Mouse (Mus musculus): ENCODE results near the gene Zfp459. TPM values are rescaled to one million over a fixed set of nuclear protein-coding genes. Genes with fewer than 3 reads are reported as not detected.
"Not testable (repeated sequence)": the region's sequence is repeated elsewhere in the genome, so short reads cannot be mapped to it uniquely, and the experiment has no call there.

Gene Zfp459
- 1.3 and 1.5 TPM in 2 replicates for polyA plus RNA-seq (2015; fragmentation: Nextera tagmentation; extraction: Ambion mirVana)

GRCm38 (mm10) chr13:67421207-67421857, at the start of gene Zfp459:
Gene Zfp459 (minus strand): TSS chr13:67421418.
- WGBS: 1% methylated on average over 22 of the region's 22 CpGs
- H3K4me3 ChIP-seq: peak within 1 kb of the TSS; percentile 57
- H3K9ac ChIP-seq: peak within 1 kb of the TSS; percentile 56
- H3K4me1 ChIP-seq: peaks cover 4% of the 10 kb centered on the region; the same call in 1 of the 2 replicates
- peak within 1 kb of the TSS; percentile 81 for H3K4me2 ChIP-seq
- H3K36me3 ChIP-seq: no peaks in the 10 kb centered on the region
- no peaks in the 10 kb centered on the region for H3K27me3 ChIP-seq
- no peaks in the 10 kb centered on the region for H3K9me3 ChIP-seq
- no peak for ATAC-seq (ENCODE audit: insufficient number of reproducible peaks, low FRiP score, low TSS enrichment, low read depth)
- 0 out of 2 replicates have a peak within 1 kb of the TSS, but pooled peaks have one; percentile 17 for H3K27ac ChIP-seq

- no peak for ATAC-seq (ENCODE audit: insufficient number of reproducible peaks, low FRiP score, low TSS enrichment, low read depth)
- Histone ChIP-seq H3K27ac (no peak overlapping the region), H3K36me3 (peaks cover 34% of the 10 kb centered on the region), H3K27me3 (no peaks in the 10 kb centered on the region), H3K9ac (no peak overlapping the region), H3K4me2 (no peak overlapping the region), H3K9me3 (no peaks in the 10 kb centered on the region), H3K4me1 (no peaks in the 10 kb centered on the region), H3K4me3 (no peak overlapping the region)
- WGBS: 84% methylated on average over 3 of the region's 3 CpGs
Observed at GRCm38 (mm10) chr13:67469274-67469673, 48.1 kb upstream of the Zfp459 start.

DNA sequence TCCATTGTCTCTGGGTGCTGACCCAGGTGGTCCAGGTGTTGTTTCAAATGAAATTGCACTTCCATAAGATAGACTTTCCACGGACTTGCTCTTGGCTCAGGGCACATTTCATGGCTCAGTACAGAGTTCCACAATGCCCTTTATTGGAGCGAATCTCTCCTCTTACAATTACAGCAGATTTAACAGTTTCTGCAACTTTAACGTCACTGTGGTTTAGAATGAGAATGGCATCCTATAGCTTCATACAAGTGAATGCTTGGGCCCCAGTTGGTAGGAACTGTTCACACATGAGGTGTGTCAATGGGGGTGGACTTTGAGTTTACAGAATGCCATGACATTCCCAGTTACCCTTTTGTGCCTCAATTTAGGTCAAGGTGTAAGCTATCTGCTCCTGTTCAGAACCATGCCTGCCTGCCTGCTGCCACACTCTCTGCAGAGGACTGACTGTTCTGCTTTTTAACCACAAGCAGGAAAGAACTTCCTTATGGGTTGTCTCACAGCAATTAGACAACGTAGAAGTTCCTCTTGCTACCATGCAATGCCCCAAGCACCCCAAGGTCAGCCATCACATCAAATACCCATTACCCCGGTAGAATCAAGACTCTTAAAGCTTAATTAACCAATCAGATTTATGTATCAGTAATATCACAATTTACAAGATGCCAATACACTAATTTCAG, 42.4 kb upstream of the Zfp459 start:
- H3K27ac ChIP-seq; H3K4me1 ChIP-seq; H3K27me3 ChIP-seq; H3K4me2 ChIP-seq; ATAC-seq (ENCODE audit: insufficient number of reproducible peaks, low FRiP score, low TSS enrichment, low read depth); H3K9me3 ChIP-seq; H3K4me3 ChIP-seq; H3K36me3 ChIP-seq; H3K9ac ChIP-seq: not testable (repeated sequence)
- 78% methylated on average over 3 of the region's 5 CpGs for WGBS

DNA sequence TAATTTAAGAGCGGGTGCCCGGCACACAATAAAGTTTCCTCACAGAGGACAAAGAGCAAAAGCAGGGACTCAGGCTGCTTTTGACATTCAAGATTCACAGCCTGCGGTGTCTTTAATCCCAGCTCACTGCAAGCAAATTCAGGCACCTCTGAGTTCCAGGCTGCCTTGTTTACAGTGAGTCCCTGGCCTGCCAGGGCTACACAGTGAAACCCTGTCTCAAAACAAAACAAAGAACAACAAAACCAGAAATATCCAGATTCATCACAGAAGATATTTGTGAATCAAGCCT, 30.7 kb upstream of the Zfp459 start:
- peak overlapping the region; percentile 64 for H3K4me3 ChIP-seq
- H3K4me1 ChIP-seq: peaks cover 3% of the 10 kb centered on the region; the same call in 1 of the 2 replicates
- no peaks in the 10 kb centered on the region for H3K27me3 ChIP-seq
- H3K4me2 ChIP-seq: peak overlapping the region; percentile 62
- H3K9me3 ChIP-seq: no peaks in the 10 kb centered on the region
- peak overlapping the region; percentile 15; the same call in 1 of the 2 replicates for H3K9ac ChIP-seq
- WGBS: 7% methylated on average over 3 of the region's 3 CpGs
- peak overlapping the region; percentile 35; the same call in 1 of the 2 replicates for H3K27ac ChIP-seq
- ATAC-seq (ENCODE audit: insufficient number of reproducible peaks, low FRiP score, low TSS enrichment, low read depth): no peak
- H3K36me3 ChIP-seq: peaks cover 12% of the 10 kb centered on the region; the same call in 1 of the 2 replicates

- Histone ChIP-seq H3K36me3 (peaks cover 17% of the 10 kb centered on the region), H3K27ac (peak within 1 kb of the TSS; percentile 35; the same call in 1 of the 2 replicates), H3K27me3 (no peaks in the 10 kb centered on the region), H3K4me2 (peak within 1 kb of the TSS; percentile 62), H3K9ac (peak within 1 kb of the TSS; percentile 42), H3K4me3 (peak within 1 kb of the TSS; percentile 64), H3K9me3 (no peaks in the 10 kb centered on the region), H3K4me1 (peaks cover 3% of the 10 kb centered on the region; the same call in 1 of the 2 replicates)
- WGBS: 1% methylated on average over 20 of the region's 20 CpGs
- peak; percentile 93 for ATAC-seq (ENCODE audit: insufficient number of reproducible peaks, low FRiP score, low TSS enrichment, low read depth)
Observed at GRCm38 (mm10) chr13:67451172-67452020, 30.2 kb upstream of the Zfp459 start, which contains the start of gene Zfp874a. Gene Zfp874a (minus strand): TSS chr13:67451624.

- H3K4me3 ChIP-seq; H3K4me1 ChIP-seq; ATAC-seq (ENCODE audit: insufficient number of reproducible peaks, low FRiP score, low TSS enrichment, low read depth); H3K27me3 ChIP-seq; H3K9me3 ChIP-seq; H3K4me2 ChIP-seq; H3K27ac ChIP-seq; H3K9ac ChIP-seq: not testable (repeated sequence)
- WGBS: 62% methylated on average over 1 of the region's 3 CpGs
- peaks cover 15% of the 10 kb centered on the region; the same call in 1 of the 2 replicates for H3K36me3 ChIP-seq
Observed at GRCm38 (mm10) chr13:67437095-67437494, 15.9 kb upstream of the Zfp459 start.

- no peaks in the 10 kb centered on the region for H3K36me3 ChIP-seq
- no peak overlapping the region for H3K27ac ChIP-seq
- no peaks in the 10 kb centered on the region for H3K4me1 ChIP-seq
- H3K4me3 ChIP-seq: no peak overlapping the region
- no peaks in the 10 kb centered on the region for H3K27me3 ChIP-seq
- 77% methylated on average over 3 of the region's 3 CpGs for WGBS
- H3K9ac ChIP-seq: no peak overlapping the region
- no peak for ATAC-seq (ENCODE audit: insufficient number of reproducible peaks, low FRiP score, low TSS enrichment, low read depth)
- H3K4me2 ChIP-seq: no peak overlapping the region
- no peaks in the 10 kb centered on the region for H3K9me3 ChIP-seq
Observed at GRCm38 (mm10) chr13:67428116-67428515, 6.9 kb upstream of the Zfp459 start.

GRCm38 (mm10) chr13:67425699-67426098, 4.5 kb upstream of the Zfp459 start:
- not testable (repeated sequence) for H3K4me1 ChIP-seq; H3K36me3 ChIP-seq; H3K9me3 ChIP-seq; H3K4me2 ChIP-seq; H3K4me3 ChIP-seq; H3K27ac ChIP-seq; H3K9ac ChIP-seq; ATAC-seq (ENCODE audit: insufficient number of reproducible peaks, low FRiP score, low TSS enrichment, low read depth); H3K27me3 ChIP-seq

GRCm38 (mm10) chr13:67422532-67422931, 1.3 kb upstream of the Zfp459 start:
- H3K9ac ChIP-seq; H3K4me3 ChIP-seq; H3K4me1 ChIP-seq; ATAC-seq (ENCODE audit: insufficient number of reproducible peaks, low FRiP score, low TSS enrichment, low read depth); H3K4me2 ChIP-seq; H3K27me3 ChIP-seq; H3K27ac ChIP-seq; H3K36me3 ChIP-seq; H3K9me3 ChIP-seq: not testable (repeated sequence)
- 86% methylated on average over 2 of the region's 2 CpGs for WGBS

GRCm38 (mm10) chr13:67420558-67421206, 536 bp downstream of the Zfp459 start:
- Histone ChIP-seq H3K4me1 (peaks cover 4% of the 10 kb centered on the region; the same call in 1 of the 2 replicates), H3K9ac (peak overlapping the region; percentile 56), H3K4me3 (peak overlapping the region; percentile 57), H3K9me3 (no peaks in the 10 kb centered on the region), H3K4me2 (peak overlapping the region; percentile 81), H3K27me3 (no peaks in the 10 kb centered on the region), H3K27ac (0 out of 2 replicates have a peak overlapping the region, but pooled peaks have one; percentile 17), H3K36me3 (no peaks in the 10 kb centered on the region)
- ATAC-seq (ENCODE audit: insufficient number of reproducible peaks, low FRiP score, low TSS enrichment, low read depth): no peak
- 30% methylated on average over 11 of the region's 11 CpGs for WGBS

DNA sequence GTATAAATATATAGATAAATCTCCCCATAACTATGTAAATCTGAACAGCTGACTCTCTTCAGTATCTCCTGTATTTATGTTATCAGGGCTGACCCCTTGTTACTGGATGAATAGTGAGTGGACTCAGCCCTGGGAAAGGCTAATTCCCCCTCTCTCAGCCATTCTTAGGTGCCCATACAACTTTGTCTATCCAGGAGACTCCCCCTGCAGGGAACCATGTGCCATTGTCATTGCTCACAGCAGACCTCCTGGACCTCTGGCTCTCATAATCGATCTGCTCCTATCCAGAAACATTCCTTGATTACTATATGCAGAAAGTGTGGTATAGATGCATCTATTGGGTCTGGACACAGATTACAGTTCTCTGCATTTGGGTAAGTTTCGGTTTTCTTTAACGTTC, 4.4 kb downstream of the Zfp459 start:
- Histone ChIP-seq H3K4me3 (no peak overlapping the region), H3K27me3 (no peaks in the 10 kb centered on the region), H3K4me2 (no peak overlapping the region), H3K27ac (no peak overlapping the region), H3K36me3 (no peaks in the 10 kb centered on the region), H3K9ac (no peak overlapping the region), H3K9me3 (no peaks in the 10 kb centered on the region), H3K4me1 (peaks cover 4% of the 10 kb centered on the region; the same call in 1 of the 2 replicates)
- no peak for ATAC-seq (ENCODE audit: insufficient number of reproducible peaks, low FRiP score, low TSS enrichment, low read depth)
- WGBS: 87% methylated on average over 3 of the region's 3 CpGs
